Mouse (Mus musculus): Measurements from ENCODE around the gene Gm28042. TPM values are rescaled to one million over a fixed set of nuclear protein-coding genes. Genes with fewer than 3 reads are reported as not detected.

The Gm28042 gene
- polyA plus RNA-seq, 1 experiment: 2.5 TPM

DNA sequence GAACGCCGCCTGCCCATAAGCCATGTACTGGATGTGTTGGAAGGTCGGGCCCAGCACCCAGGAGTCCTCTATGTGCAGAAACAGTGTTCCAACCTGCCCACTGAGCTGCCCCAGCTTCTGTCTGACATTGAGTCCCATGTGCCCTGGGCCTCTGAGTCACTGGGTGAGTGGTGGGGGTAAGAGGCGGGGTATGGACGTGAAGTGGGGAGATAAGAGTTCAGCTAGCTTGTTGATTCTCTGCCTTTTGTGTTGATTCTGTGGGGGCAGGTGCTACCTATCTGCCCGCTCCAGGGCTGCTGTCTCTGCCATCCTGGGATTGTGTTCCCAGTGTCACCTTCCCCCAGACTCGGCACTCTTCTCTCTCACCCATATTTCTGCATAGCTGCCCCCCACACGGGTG lies 3.1 kb downstream of the Gm28042 start:
- TF ChIP-seq CTCF (IDR thresholded peaks at IDR 0.05; ENCODE audit: extremely low read depth, insufficient read depth, low read length): no peak
- no peak for TF ChIP-seq POLR2A (IDR thresholded peaks at IDR 0.05; ENCODE audit: extremely low read depth, insufficient read depth, low read length)
- no peak overlapping the region for H3K4me3 ChIP-seq (ENCODE audit: insufficient read depth, low read length)
- H3K27ac ChIP-seq (ENCODE audit: insufficient read depth, low read length): no peak overlapping the region
- peaks cover 2% of the 10 kb centered on the region; the same call in 1 of the 2 replicates for H3K4me1 ChIP-seq (ENCODE audit: control insufficient read depth, insufficient read depth, low read length)

GRCm38 (mm10) chr2:120032726-120033467 lies 5.6 kb downstream of the Gm28042 start, which contains the start of gene Pla2g4b:
Gene Pla2g4b (plus strand): TSS chr2:120033417.
- TF ChIP-seq CTCF (IDR thresholded peaks at IDR 0.05; ENCODE audit: extremely low read depth, insufficient read depth, low read length): no peak
- TF ChIP-seq POLR2A (IDR thresholded peaks at IDR 0.05; ENCODE audit: extremely low read depth, insufficient read depth, low read length): no peak
- H3K4me1 ChIP-seq (ENCODE audit: control insufficient read depth, insufficient read depth, low read length): peaks cover 2% of the 10 kb centered on the region; the same call in 1 of the 2 replicates
- no peak within 1 kb of the TSS for H3K27ac ChIP-seq (ENCODE audit: insufficient read depth, low read length)
- no peak within 1 kb of the TSS for H3K4me3 ChIP-seq (ENCODE audit: insufficient read depth, low read length)

DNA sequence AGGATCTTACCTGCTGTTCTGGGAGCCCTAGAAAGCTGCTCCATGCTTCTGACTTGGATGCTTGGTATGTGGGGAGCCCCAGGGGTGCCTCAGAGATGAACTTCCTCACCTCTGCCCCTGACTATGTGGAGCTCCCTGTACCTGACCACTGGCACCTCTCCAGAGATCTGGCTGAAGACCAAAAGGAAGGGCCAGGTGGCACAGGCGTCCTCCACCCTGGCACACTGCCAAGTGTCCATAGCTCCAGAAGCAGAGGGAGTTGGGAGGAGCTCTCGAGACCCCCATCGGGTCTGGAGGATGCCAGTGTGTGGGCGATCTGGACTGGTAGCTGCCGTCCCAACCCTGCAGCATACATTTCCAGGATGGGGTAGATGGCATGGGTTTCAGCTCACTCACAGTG lies 6.4 kb downstream of the Gm28042 start:
- Histone ChIP-seq H3K4me3 (ENCODE audit: insufficient read depth, low read length) (no peak overlapping the region), H3K4me1 (ENCODE audit: control insufficient read depth, insufficient read depth, low read length) (no peaks in the 10 kb centered on the region), H3K27ac (ENCODE audit: insufficient read depth, low read length) (no peak overlapping the region)
- TF ChIP-seq POLR2A (IDR thresholded peaks at IDR 0.05; ENCODE audit: extremely low read depth, insufficient read depth, low read length): no peak
- TF ChIP-seq CTCF (IDR thresholded peaks at IDR 0.05; ENCODE audit: extremely low read depth, insufficient read depth, low read length): no peak

GRCm38 (mm10) chr2:120037744-120038143 lies 10.5 kb downstream of the Gm28042 start:
- H3K27ac ChIP-seq (ENCODE audit: insufficient read depth, low read length): no peak overlapping the region
- TF ChIP-seq CTCF (IDR thresholded peaks at IDR 0.05; ENCODE audit: extremely low read depth, insufficient read depth, low read length) (no peak), POLR2A (IDR thresholded peaks at IDR 0.05; ENCODE audit: extremely low read depth, insufficient read depth, low read length) (no peak)
- no peaks in the 10 kb centered on the region for H3K4me1 ChIP-seq (ENCODE audit: control insufficient read depth, insufficient read depth, low read length)
- no peak overlapping the region for H3K4me3 ChIP-seq (ENCODE audit: insufficient read depth, low read length)

DNA sequence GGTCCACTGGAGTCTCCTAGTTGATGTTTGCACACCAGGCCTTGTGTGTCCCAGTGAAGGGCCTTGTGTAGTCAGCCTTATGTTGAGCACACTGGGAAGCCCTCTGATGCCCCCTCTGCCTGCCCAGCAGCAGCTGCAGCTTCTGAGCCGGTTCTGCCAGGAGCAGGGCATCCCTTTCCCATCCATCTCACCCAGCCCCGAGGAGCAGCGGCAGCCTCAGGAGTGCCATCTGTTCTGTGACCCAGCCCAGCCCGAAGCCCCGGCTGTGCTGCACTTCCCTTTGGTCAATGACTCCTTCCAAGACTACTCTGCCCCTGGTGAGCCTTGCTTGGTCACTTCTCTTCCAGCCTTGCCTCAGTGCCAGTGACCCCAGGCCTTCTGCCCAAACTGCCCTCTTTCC lies 13.7 kb downstream of the Gm28042 start:
- TF ChIP-seq POLR2A (IDR thresholded peaks at IDR 0.05; ENCODE audit: extremely low read depth, insufficient read depth, low read length) (no peak), CTCF (IDR thresholded peaks at IDR 0.05; ENCODE audit: extremely low read depth, insufficient read depth, low read length) (no peak)
- Histone ChIP-seq H3K4me1 (ENCODE audit: control insufficient read depth, insufficient read depth, low read length) (peaks cover 5% of the 10 kb centered on the region; the same call in 1 of the 2 replicates), H3K27ac (ENCODE audit: insufficient read depth, low read length) (no peak overlapping the region), H3K4me3 (ENCODE audit: insufficient read depth, low read length) (no peak overlapping the region)

- Histone ChIP-seq H3K4me1 (ENCODE audit: control insufficient read depth, insufficient read depth, low read length) (peaks cover 5% of the 10 kb centered on the region; the same call in 1 of the 2 replicates), H3K27ac (ENCODE audit: insufficient read depth, low read length) (no peak overlapping the region; the same call in 1 of the 2 replicates), H3K4me3 (ENCODE audit: insufficient read depth, low read length) (no peak overlapping the region)
- TF ChIP-seq POLR2A (IDR thresholded peaks at IDR 0.05; ENCODE audit: extremely low read depth, insufficient read depth, low read length) (peak; percentile 51), CTCF (IDR thresholded peaks at IDR 0.05; ENCODE audit: extremely low read depth, insufficient read depth, low read length) (no peak)
Measured at GRCm38 (mm10) chr2:120044101-120044603, 16.9 kb downstream of the Gm28042 start.

- H3K27ac ChIP-seq (ENCODE audit: insufficient read depth, low read length): peak overlapping the region; percentile 31; the same call in 1 of the 2 replicates
- no peak for TF ChIP-seq CTCF (IDR thresholded peaks at IDR 0.05; ENCODE audit: extremely low read depth, insufficient read depth, low read length)
- no peak for TF ChIP-seq POLR2A (IDR thresholded peaks at IDR 0.05; ENCODE audit: extremely low read depth, insufficient read depth, low read length)
- H3K4me3 ChIP-seq (ENCODE audit: insufficient read depth, low read length): no peak overlapping the region
- peaks cover 5% of the 10 kb centered on the region; the same call in 1 of the 2 replicates for H3K4me1 ChIP-seq (ENCODE audit: control insufficient read depth, insufficient read depth, low read length)
Measured at GRCm38 (mm10) chr2:120044676-120045075, 17.4 kb downstream of the Gm28042 start.

DNA sequence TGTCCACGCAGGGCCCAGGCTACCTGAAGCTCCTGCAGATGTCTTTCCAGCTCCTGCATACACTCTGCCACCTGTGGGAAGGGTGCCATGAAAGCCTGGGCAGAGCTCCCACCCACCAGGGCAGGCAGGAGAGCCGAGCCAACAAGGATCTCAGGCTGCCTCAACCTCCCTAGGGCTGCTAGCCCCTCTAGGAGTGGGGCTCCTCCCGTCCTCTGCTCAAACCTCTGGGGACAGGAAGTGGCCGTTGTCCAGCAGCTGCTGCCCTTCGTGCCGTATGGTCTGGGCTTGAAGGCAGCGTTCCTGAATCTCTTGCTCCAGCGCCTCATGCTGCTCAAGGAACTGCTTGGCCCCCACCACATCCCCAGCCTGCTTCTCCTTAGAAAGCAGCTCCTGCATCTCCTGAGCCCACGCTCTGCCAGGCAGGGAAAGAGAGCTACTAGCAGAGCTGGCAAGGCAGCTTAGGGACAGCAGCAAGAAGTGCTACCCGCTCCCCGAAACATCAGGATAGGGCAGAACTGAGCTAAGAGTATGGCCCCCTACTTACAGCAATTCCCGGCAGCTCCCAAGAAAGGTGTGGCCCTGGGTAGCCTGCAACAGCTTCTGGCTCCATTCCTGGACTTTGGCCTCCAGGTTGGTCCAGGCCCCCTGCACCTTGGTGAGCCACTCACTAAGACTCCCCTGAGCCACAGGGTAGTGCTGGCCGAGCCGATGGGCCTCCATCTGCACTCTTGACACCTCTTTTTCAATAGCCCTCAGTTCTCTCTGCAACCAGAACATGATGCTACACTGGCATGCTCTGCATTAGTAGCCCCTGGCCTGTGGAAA lies 19.4 kb downstream of the Gm28042 start:
- Histone ChIP-seq H3K4me1 (ENCODE audit: control insufficient read depth, insufficient read depth, low read length) (peaks cover 5% of the 10 kb centered on the region; the same call in 1 of the 2 replicates), H3K27ac (ENCODE audit: insufficient read depth, low read length) (peak overlapping the region; percentile 47), H3K4me3 (ENCODE audit: insufficient read depth, low read length) (no peak overlapping the region)
- TF ChIP-seq POLR2A (IDR thresholded peaks at IDR 0.05; ENCODE audit: extremely low read depth, insufficient read depth, low read length): peak; percentile 55; the same call in 1 of the 2 replicates
- no peak for TF ChIP-seq CTCF (IDR thresholded peaks at IDR 0.05; ENCODE audit: extremely low read depth, insufficient read depth, low read length)

DNA sequence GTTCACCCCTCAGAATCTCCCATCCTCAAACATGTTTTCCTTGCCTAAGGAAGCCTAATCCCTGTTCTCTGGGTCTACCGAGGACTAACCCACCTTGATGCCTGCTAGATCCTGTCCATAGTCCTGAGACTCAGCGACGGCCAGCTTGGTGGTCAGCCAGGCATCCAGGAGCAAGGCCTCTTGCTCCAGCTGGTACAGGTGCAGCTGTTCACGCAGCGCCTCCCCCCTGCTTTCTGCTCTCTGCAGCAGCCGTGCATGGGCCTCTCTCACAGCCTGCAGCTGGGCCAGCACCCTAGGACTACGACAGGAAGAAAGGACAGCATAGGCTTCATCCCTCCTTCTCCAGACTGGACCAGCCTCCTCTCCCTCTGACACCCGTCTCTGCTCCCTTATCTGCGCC lies 20.9 kb downstream of the Gm28042 start:
- Histone ChIP-seq H3K27ac (ENCODE audit: insufficient read depth, low read length) (no peak overlapping the region), H3K4me1 (ENCODE audit: control insufficient read depth, insufficient read depth, low read length) (peaks cover 5% of the 10 kb centered on the region; the same call in 1 of the 2 replicates), H3K4me3 (ENCODE audit: insufficient read depth, low read length) (no peak overlapping the region)
- TF ChIP-seq POLR2A (IDR thresholded peaks at IDR 0.05; ENCODE audit: extremely low read depth, insufficient read depth, low read length): no peak
- no peak for TF ChIP-seq CTCF (IDR thresholded peaks at IDR 0.05; ENCODE audit: extremely low read depth, insufficient read depth, low read length)
